Mouse (Mus musculus) neutrophil, adult 65 days (primary cell): ENCODE results near the gene Olfr543. TPM values are rescaled to one million over a fixed set of nuclear protein-coding genes. Genes with fewer than 3 reads are reported as not detected.

Experiments
- total RNA-seq: library from RNA; stranded (reverse); gene quantifications from 2 replicates; pipeline ENCODE4 v1.2.4, GENCODE M21; 2023

The Olfr543 gene
- total RNA-seq: not detected in 2 replicates

GRCm38 (mm10) chr7:102481579-102481978, at the start of gene Olfr543:
Olfr543 (minus strand) TSS chr7:102481679.

GRCm38 (mm10) chr7:102499473-102499872, 18.0 kb upstream of the Olfr543 start, which contains the start of gene Olfr545:
Olfr545 (minus strand) TSS chr7:102499573.

GRCm38 (mm10) chr7:102488161-102488560, 6.7 kb upstream of the Olfr543 start, which contains the start of gene Olfr544:
Olfr544 (minus strand) TSS chr7:102488313.

GRCm38 (mm10) chr7:102441657-102442391, 39.7 kb downstream of the Olfr543 start, which contains the start of gene Rrm1:
Rrm1 (plus strand) TSS chr7:102441695.

Other genes starting within 250 kb of the Olfr543 start
- 459 and 512 TPM in 2 replicates for gene Rhog, start 225.6 kb downstream of the Olfr543 start, total RNA-seq
- 90.5 and 118 TPM in 2 replicates for gene Stim1, start 213.9 kb downstream of the Olfr543 start, total RNA-seq
- 66.2 and 90.8 TPM in 2 replicates for gene Rrm1, start 40.0 kb downstream of the Olfr543 start, total RNA-seq
- gene Olfr544, start 6.6 kb upstream of the Olfr543 start, total RNA-seq: not detected in 2 replicates
- not detected in 2 replicates for gene Olfr545, start 17.9 kb upstream of the Olfr543 start, total RNA-seq
- not detected in 2 replicates for gene Olfr547, start 53.1 kb upstream of the Olfr543 start, total RNA-seq
- not detected in 2 replicates for gene Olfr548-ps1, start 59.2 kb upstream of the Olfr543 start, total RNA-seq
- gene Olfr549, start 68.2 kb upstream of the Olfr543 start, total RNA-seq: not detected in 2 replicates
- 15.1 and 20.6 TPM in 2 replicates for gene Trim21, start 83.8 kb upstream of the Olfr543 start, total RNA-seq
- gene Olfr550, start 89.8 kb upstream of the Olfr543 start, total RNA-seq: not detected in 2 replicates
- gene Olfr551, start 110.2 kb upstream of the Olfr543 start, total RNA-seq: not detected in 2 replicates
- gene Olfr552, start 116.1 kb upstream of the Olfr543 start, total RNA-seq: 0.19 TPM in 1 of 2 replicates, not detected in the other
- gene Olfr553, start 136.5 kb upstream of the Olfr543 start, total RNA-seq: not detected in 2 replicates
- not detected in 2 replicates for gene Olfr554, start 156.8 kb upstream of the Olfr543 start, total RNA-seq
- gene Olfr555, start 177.1 kb upstream of the Olfr543 start, total RNA-seq: not detected in 2 replicates
- gene Olfr556, start 183.2 kb upstream of the Olfr543 start, total RNA-seq: not detected in 2 replicates
- gene Trim68, start 205.6 kb upstream of the Olfr543 start, total RNA-seq: 2.0 and 2.8 TPM in 2 replicates
- gene Olfr557, start 214.2 kb upstream of the Olfr543 start, total RNA-seq: not detected in 2 replicates
- not detected in 2 replicates for gene Olfr558, start 220.5 kb upstream of the Olfr543 start, total RNA-seq
- gene Olfr33, start 237.4 kb upstream of the Olfr543 start, total RNA-seq: not detected in 2 replicates
- gene Olfr559, start 245.8 kb upstream of the Olfr543 start, total RNA-seq: not detected in 2 replicates